Mouse (Mus musculus) ovary, adult 18-20 months (tissue): ENCODE data around the gene Fgfbp3.
"Not testable (repeated sequence)": the region's sequence is repeated elsewhere in the genome, so short reads cannot be mapped to it uniquely, and the experiment has no call there.

ENCODE experiments used
- DNase-seq: peaks from one replicate; pipeline ENCODE4 v3.0.0; 2022; ENCODE audit warnings: low spot score, mixed read lengths

Fgfbp3 gene

DNA sequence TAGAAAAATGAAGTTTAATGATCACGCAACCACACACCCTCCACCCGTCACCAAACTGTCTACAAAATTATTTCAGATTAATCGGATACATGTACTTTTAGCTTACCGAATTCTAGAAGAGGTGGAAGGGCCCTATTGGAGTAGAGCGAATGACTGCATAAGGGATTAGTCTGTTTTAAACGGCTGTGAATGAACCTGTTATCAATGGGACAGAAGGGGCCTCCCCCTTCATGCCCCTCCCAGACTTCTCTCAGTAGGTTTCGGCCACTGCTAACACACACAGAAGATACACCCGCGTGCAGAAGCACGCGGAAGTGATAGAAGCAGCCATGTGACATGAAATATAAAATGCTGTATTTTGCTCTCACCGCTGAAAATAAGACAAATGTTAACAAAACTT, at the start of gene Fgfbp3:
TSS of gene Fgfbp3 (minus strand) at position 150 of the 400 bp plus-strand sequence.
- no peak for DNase-seq

- not testable (repeated sequence) for DNase-seq
Observed at GRCm38 (mm10) chr19:36962544-36963260, 43.3 kb upstream of the Fgfbp3 start.

DNA sequence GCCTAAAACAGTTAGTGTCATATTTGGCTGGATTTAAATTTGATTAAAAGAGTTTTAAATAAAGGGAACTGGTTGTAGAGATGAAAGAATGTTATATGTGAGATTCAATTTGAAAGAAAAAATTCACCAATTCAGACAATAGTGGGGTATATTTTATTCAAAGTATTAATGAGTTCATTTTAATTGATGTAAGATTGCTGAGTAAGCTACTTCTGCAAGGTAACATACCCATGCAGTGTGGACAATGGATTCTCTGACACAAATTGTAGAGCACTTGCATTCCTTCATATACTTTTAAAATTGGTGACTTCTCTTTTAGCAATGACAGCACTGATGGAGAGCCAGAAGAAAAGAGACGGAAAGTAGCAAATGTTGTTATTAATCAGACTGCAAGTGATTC, 41.9 kb upstream of the Fgfbp3 start:
- DNase-seq = no peak

DNA sequence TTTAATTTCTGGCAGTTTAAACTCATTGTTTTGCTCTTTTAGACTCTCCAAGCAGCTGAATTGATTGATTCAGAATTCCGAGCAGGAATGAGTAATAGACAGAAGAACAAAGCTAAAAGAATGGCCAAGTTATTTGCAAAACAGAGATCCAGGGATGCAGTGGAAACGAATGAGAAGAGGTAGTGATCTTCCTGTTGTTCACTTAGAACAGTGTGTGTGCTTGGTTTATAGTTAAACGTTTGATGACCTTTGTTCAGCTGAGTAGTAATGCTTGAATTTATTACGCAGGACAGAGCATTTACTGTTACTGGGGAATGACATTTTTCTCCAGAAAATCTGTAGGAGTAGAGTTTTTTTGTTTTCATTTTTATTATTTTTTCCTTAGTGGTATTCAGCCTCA, 38.9 kb upstream of the Fgfbp3 start:
- no peak for DNase-seq

DNA sequence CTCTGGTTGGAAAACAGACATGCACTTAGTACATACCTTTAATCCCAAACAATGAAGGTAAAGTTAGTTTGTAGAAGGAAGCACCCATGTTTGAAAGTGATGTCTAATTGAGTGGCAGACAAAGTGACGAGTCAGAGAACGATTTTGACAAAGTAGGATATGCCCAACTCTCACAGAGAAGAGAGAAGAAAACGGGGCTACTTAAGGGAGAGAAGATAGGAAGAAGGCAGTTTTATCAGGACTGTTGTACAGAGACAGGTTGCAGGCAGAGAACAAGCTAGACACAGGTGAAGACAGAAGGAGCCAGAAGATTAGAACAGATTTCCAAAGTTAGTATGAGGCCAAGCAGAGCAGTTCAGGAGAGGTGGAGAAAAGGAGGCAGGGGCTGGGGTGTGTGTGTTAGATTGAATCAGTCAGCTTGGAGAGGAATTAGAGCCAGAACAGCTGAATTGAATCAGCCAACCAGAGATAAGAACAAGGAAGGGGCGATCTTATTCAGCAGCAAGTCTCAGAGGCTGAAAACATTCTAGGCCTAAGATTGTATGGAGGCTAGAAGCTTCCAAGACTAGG, 34.3 kb upstream of the Fgfbp3 start:
- DNase-seq = no peak

DNA sequence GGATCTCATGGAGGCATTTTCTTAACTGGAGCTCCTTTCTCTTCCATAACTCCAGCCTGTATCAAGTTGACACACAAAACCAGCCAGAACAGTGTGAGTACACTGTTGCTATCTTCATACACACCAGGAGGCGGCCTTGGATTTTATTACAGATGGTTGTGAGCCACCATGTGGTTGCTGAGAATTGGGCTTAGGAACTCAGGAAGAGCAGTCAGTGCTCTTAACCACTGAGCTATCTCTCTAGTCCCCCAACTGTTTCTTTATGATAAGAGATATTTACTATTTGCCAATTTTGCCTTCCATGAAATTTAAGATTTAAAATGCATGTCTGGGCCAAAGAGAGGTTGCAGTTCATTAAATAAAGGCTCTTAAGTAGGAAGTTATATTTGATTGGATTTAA, 20.6 kb upstream of the Fgfbp3 start:
- no peak for DNase-seq

DNA sequence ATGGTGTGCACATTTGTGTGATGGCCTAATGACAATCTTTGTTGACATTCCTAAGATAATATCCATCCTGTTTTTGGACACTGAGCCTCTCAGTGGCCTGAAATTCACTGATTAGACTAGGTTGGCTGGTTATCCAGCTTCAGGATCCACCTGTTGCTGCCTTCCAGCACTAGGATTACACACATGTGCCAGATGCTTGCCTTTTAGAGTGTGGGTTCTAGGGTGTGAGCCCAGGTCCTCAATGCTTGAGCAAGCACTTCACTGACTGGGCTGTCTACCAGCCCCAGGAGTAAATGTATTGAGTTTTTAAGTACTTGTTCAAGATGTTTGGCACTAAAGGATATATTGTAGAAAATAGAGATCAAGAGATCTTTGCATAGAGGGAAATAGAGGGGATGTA, 18.6 kb upstream of the Fgfbp3 start:
- no peak for DNase-seq

DNA sequence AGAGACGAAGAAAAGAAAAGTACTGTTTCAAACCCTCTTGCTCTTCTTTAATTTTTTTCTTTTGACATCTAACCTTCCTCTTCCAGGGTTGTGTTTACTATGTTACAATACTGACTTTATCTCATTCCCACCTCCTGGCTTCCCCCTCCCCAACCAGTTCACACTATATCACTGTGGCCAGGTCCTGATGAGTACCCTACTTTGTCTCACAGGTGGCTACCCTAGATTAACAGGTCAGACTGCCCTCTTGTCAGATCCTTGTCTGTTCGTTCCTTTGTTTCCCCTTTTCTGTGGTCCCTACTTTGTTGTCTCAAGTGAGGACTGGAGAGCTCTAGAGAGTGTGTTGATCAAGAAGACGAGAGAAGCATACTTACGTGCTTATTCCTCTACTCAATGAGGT, 16.9 kb upstream of the Fgfbp3 start:
- DNase-seq = no peak

DNA sequence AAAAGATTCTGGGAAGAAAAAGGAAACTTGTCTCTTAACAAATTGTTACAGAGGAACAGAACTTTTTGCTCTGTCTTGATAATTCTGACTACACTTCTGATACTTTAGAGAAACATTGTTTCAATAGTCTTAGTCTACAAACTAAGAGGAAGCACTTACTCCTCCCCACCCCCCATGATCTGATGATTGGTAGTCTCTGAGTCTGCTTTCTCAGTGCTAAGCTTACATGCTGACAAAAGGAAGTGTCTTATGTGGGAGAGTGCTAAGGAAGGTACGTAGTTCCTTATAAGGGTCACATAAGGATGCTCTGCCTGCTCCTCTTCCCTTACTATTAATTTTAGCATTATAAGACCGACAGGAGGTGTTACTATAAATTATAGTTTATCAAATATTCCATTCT, 13.2 kb upstream of the Fgfbp3 start:
- DNase-seq = no peak

DNA sequence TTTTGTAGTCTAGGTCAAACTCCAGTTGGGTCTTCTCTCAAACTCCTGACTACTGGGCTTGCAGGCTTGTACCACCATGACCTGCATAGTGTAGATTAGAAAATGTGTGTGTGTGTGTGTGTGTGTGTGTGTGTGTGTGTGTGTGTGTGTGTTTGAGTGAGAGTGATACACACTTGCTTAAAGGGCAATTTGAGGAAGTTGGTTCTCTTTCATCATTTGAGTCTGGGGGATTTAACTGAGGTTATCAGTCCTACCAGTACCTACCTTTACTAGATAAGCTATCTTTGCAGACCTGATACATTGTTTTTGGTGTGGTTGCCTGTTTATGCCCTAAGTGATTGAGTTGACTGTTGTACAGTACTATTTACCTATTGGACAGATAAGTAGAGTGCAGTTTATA, 12.7 kb upstream of the Fgfbp3 start:
- no peak for DNase-seq

- no peak for DNase-seq
Observed at GRCm38 (mm10) chr19:36929816-36930215, 10.4 kb upstream of the Fgfbp3 start.

- no peak for DNase-seq
Observed at GRCm38 (mm10) chr19:36927800-36928361, 8.5 kb upstream of the Fgfbp3 start.

GRCm38 (mm10) chr19:36926553-36927236, 7.3 kb upstream of the Fgfbp3 start:
- no peak for DNase-seq

DNA sequence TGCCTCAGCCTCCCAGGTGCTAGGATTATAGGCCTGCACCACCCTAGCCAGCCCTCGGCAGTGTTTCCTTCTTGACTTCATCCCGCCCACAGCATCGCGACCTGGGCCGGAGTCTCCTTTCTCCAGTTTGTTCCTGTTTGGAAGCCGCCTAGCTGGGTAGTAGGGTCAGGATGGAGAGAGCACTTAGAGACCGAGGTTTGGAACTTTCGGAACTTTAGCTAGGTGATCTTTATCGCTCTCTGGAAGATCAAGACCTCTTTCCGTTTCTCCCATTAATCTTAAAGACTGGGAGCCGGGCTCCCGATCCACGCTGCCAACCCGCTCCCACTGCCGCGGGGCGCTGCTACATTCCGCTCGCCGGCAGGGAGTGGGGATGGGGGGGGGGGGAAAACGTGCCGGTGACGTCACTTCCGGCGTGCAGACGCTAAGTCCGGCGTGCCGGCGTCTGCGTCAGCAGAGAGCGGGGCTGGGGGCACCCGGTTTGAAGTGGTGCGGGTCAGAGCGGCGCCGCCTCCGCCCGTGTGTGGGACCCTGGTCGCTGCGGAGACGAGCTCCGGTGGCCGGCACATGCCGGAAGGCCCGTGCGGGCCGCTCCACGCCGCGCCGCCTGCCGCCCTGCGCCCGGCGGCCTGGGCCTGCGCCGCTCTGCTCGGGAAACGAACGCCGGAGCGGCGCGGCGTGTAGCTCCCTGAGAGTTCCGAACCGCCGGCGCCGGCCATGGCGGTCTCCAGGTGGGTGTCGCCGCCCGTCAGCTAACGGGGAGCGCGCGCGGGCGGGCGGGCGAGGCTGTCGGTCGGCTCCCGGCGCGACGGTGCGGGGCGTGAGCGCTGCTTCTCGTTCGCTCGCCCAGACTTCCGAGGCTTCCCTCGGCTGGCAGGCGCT, 6.5 kb upstream of the Fgfbp3 start, which contains the start of gene Btaf1:
TSS of gene Btaf1 (plus strand) at position 409 of the 882 bp plus-strand sequence.
- peak; percentile 84 for DNase-seq

- DNase-seq = no peak
Observed at GRCm38 (mm10) chr19:36922936-36923335, 3.5 kb upstream of the Fgfbp3 start.

DNA sequence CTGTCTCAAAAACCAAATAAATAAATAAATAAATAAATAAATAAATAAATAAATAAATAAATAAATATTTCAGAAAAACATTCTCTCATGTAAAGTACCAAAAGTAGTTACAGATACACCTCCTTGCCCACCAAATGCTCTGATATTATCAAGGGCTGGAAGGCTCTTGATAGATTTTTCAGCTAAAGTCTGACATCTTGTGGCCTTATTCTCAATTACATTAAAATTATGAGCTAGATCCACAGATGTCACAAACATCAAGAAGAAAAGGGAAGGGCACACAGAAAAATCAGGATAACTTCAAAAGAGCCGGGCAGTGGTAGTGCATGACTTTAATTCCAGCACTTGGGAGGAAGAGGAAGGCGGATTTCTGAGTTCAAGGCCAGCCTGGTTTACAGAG, 2.6 kb upstream of the Fgfbp3 start:
- no peak for DNase-seq

DNA sequence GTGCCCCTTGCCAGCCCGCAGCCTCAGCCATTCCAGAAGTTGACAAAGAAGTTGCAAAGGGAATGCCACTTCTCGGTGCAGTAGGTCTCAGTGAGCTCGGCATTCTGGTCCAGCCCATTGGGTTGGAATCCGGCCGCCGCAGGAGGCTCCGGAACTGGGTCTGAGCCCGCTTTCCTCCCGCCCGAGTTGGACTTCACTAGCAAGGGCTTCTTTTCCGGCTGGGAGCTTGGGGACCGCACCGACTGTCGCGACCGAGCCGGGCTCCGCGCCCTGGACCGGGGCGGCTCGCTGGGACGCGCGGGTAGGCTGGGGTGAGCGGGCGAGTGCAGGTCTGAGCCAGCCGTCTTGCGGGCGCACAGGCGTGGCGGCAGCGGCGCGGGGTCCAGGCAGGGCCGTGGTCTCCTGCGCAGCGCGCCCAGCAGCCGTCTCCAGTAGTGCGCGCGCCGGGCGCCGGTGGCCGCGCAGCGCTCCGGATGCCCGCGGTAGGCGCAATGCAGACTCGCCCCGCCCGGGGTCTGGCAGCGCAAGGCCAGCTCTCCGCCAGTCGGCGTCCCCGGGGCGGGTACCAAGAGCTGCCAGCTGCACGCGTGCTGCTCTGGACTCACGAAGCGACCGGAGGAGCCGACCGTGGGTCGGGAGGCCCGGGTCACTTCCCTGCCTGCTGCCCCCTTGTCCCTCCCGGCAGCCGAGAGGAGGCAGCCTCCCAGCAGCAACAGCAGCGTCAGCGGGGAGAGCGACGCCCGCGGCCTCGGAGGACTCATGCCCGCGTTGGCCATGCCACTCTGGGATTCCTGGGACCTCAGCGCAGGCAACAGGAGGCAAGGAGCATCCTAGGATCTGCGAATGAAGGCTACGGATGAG, 744 bp downstream of the Fgfbp3 start:
- DNase-seq = peak; percentile 84

DNA sequence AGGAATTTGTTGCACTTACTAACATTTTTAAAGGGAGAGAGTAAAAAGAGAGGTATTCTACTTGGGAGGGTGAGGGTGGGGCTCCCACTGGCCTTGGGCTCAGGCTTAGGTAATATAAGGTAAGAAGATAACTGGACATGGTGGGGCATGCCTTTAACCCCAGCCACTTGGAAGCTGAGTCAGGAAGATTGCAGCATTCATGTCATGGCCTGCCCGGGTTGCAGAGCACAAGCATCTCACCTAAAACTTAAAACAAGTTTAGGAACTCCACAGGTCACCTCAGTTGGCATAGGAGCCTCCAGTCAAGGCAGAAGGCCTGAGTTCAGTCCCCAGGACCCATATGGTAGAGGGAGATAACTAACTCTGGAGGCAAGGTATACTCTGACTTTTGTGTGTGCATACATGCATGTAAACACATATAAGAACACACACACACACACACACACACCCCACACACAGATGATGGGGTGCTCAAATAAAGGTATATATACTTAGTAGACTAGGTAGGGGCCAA, 2.5 kb downstream of the Fgfbp3 start:
- DNase-seq = no peak

GRCm38 (mm10) chr19:36916206-36916605, 3.2 kb downstream of the Fgfbp3 start:
- no peak for DNase-seq

- no peak for DNase-seq
Observed at GRCm38 (mm10) chr19:36913064-36913463, 6.4 kb downstream of the Fgfbp3 start.
